Mouse (Mus musculus): ENCODE measurements around the gene Gm21970. TPM values are rescaled to one million over a fixed set of nuclear protein-coding genes. Genes with fewer than 3 reads are reported as not detected.

The Gm21970 gene
- total RNA-seq, 4 experiments from 2014 or later = 0.72 TPM; not detected in 3

DNA sequence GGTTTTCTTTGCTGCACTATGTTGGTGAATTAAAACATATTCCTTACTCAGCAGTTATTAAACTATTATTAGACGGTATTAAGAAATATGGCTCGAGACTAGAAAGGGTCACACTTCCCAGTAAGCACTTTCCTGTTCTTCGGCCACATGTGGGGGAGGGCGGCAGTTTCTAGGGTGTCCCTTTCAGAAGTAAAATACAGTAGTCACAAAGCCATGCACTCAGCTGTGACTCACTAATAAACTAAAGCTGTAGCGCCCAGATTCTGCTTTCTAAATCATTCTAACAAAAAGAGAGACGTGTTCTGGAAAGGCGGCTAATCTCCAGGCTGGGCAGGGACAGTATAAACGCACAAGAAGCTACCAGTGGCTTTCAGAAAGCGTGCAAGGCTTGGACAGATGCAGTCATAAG, 70.3 kb downstream of the Gm21970 start:
- no peak for DNase-seq (ENCODE audit: low spot score in 2 of 2)

- DNase-seq (ENCODE audit: low spot score in 2 of 2) = no peak
Observed at GRCm38 (mm10) chr16:91462644-91463043, 71.1 kb downstream of the Gm21970 start.

GRCm38 (mm10) chr16:91463400-91463799, 71.9 kb downstream of the Gm21970 start:
- DNase-seq (ENCODE audit: low spot score in 2 of 2) = no peak

- DNase-seq (ENCODE audit: low spot score in 2 of 2) = no peak
Observed at GRCm38 (mm10) chr16:91463836-91464400, 72.4 kb downstream of the Gm21970 start.

GRCm38 (mm10) chr16:91464594-91465504, 73.3 kb downstream of the Gm21970 start:
- DNase-seq (ENCODE audit: low spot score in 2 of 2) = peak; percentile 75 to 81

DNA sequence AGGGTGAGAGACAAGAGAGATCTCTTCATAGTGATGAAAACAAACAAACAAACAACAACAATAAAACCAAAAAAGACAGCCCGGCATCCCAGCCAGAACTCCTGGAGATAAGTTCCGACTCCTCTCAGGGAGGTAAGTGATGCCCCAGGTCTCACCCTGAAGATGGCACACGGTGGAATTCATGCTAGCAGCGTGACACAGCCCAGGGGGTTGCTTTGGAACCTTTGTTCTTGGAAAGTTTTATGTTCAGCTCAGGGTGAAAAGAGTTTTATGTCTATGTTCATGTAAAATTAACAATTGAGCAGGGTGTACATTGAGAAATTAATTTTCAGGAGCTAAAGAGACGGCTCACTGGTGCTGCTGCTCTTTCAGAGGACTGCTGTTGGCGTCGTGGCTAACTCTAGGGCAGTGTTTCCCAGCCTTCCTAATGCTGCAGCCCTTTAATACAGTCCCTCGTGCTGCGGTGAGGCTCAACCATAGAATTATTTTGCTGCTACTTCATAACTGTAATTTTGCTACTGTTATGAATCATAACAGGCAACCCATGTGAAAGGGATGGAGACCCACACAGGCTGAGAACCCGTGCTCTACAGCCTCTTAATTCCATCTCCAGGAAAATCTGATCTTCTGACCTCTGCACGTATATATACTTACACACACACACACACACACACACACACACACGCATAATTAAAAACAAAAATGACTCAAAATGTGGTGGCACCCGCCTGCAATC, 74.2 kb downstream of the Gm21970 start:
- DNase-seq (ENCODE audit: low spot score in 2 of 2) = no peak

DNA sequence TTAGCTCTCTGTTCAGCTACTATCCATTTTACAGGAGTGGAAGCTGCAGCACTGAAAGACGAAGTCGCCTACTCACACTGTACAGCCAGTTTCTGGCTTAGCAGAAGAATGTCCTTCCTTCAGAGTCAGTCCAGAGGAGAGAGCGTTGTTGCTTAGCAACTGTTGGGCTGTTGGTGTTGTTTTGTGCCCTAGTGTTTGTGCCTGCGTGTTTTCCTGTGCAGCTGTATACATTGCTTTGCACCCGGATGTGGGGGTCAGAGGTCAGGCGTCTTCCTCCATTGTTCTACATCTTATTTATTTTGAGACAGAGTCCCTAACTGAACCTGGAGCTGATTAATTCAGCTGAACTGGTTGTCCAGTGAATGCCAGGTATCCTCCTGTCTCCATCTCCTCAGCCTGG, 75.0 kb downstream of the Gm21970 start:
- DNase-seq (ENCODE audit: low spot score in 2 of 2) = no peak

Other genes starting within 250 kb of the Gm21970 start
- 10 to 100 TPM; 21.9 to 27.2 (median 24.1) TPM for gene Olig2, start 166.3 kb upstream of the Gm21970 start, total RNA-seq (2022)
- 100 to 1,000 TPM in 1 of 4 experiments, 10 to 100 TPM in 3; 86.9 to 110 (median 89.6) TPM for gene Olig1, start 121.9 kb upstream of the Gm21970 start, total RNA-seq (2022)
- gene Ifnar2, start 18.9 kb upstream of the Gm21970 start, total RNA-seq (2022) = 10 to 100 TPM; 21.3 to 48.8 (median 34.5) TPM
- gene Il10rb, start 14.4 kb downstream of the Gm21970 start, total RNA-seq (2022) = 10 to 100 TPM in 3 of 4 experiments, 1 to 10 TPM in 1; 9.6 to 18.3 (median 14.3) TPM
- 10 to 100 TPM; 44.9 to 54.0 (median 48.4) TPM for gene Ifnar1, start 93.5 kb downstream of the Gm21970 start, total RNA-seq (2022)
- 10 to 100 TPM; 38.9 to 52.7 (median 46.3) TPM for gene Ifngr2, start 155.4 kb downstream of the Gm21970 start, total RNA-seq (2022)
- 100 to 1,000 TPM in 2 of 4 experiments, 10 to 100 TPM in 2; 78.8 to 108 (median 89.8) TPM for gene Tmem50b, start 206.1 kb downstream of the Gm21970 start, total RNA-seq (2022)
- 10 to 100 TPM in 1 of 4 experiments, 1 to 10 TPM in 3; 7.6 to 13.5 (median 8.8) TPM for gene Dnajc28, start 227.3 kb downstream of the Gm21970 start, total RNA-seq (2022)

Measured in layer of hippocampus, adult 8-10 months (tissue).